Mouse (Mus musculus): ENCODE measurements around the gene Ulk3. TPM values are rescaled to one million over a fixed set of nuclear protein-coding genes. Genes with fewer than 3 reads are reported as not detected.
A peak's percentile ranks its signal among the peaks of the same experiment; 100 is the strongest.

Gene Ulk3
- polyA plus RNA-seq (2015; fragmentation: Nextera tagmentation; extraction: Ambion mirVana), result 30.9 and 34.6 TPM in 2 replicates

GRCm38 (mm10) chr9:57589224-57590126 is at the start of gene Ulk3:
TSS of gene Ulk3 (plus strand) at chr9:57589452.
- Histone ChIP-seq H3K36me3 (peaks cover 27% of the 10 kb centered on the region), H3K4me3 (peak within 1 kb of the TSS; percentile 60), H3K4me1 (replicated peaks) (peaks cover 19% of the 10 kb centered on the region), H3K9ac (peak within 1 kb of the TSS; percentile 77), H3K27ac (replicated peaks) (peak within 1 kb of the TSS; percentile 81), H3K4me2 (peak within 1 kb of the TSS; percentile 87), H3K9me3 (no peaks in the 10 kb centered on the region), H3K27me3 (no peaks in the 10 kb centered on the region)
- peak; percentile 83 for ATAC-seq (ENCODE audit: low FRiP score, low read depth)
- WGBS, result under 1% methylated on average over 58 of the region's 58 CpGs

GRCm38 (mm10) chr9:57539550-57539949 is 49.7 kb upstream of the Ulk3 start:
- Histone ChIP-seq H3K9me3 (no peaks in the 10 kb centered on the region), H3K9ac (no peak overlapping the region), H3K27me3 (no peaks in the 10 kb centered on the region), H3K27ac (replicated peaks) (no peak overlapping the region), H3K4me1 (replicated peaks) (peaks cover 24% of the 10 kb centered on the region), H3K4me3 (no peak overlapping the region), H3K4me2 (no peak overlapping the region), H3K36me3 (peaks cover 41% of the 10 kb centered on the region)
- WGBS, result 92% methylated on average over 2 of the region's 2 CpGs
- no peak for ATAC-seq (ENCODE audit: low FRiP score, low read depth)

GRCm38 (mm10) chr9:57541312-57541711 is 47.9 kb upstream of the Ulk3 start:
- H3K9me3 ChIP-seq, result no peaks in the 10 kb centered on the region
- no peak for ATAC-seq (ENCODE audit: low FRiP score, low read depth)
- H3K4me1 ChIP-seq (replicated peaks), result peaks cover 29% of the 10 kb centered on the region
- no peak overlapping the region for H3K4me2 ChIP-seq
- H3K9ac ChIP-seq, result no peak overlapping the region
- H3K27me3 ChIP-seq, result no peaks in the 10 kb centered on the region
- 0 out of 2 replicates have a peak overlapping the region, but pooled peaks have one; percentile 29 for H3K27ac ChIP-seq (replicated peaks)
- peaks cover 51% of the 10 kb centered on the region for H3K36me3 ChIP-seq
- WGBS, result 6% methylated on average over 1 of the region's 1 CpGs
- no peak overlapping the region for H3K4me3 ChIP-seq

GRCm38 (mm10) chr9:57543951-57544350 is 45.3 kb upstream of the Ulk3 start:
- no peak overlapping the region for H3K27ac ChIP-seq (replicated peaks)
- peaks cover 67% of the 10 kb centered on the region for H3K36me3 ChIP-seq
- WGBS, result 83% methylated on average over 3 of the region's 3 CpGs

GRCm38 (mm10) chr9:57547287-57547686 is 42.0 kb upstream of the Ulk3 start:
- ATAC-seq (ENCODE audit: low FRiP score, low read depth), result no peak
- Histone ChIP-seq H3K27me3 (no peaks in the 10 kb centered on the region), H3K4me1 (replicated peaks) (peaks cover 29% of the 10 kb centered on the region), H3K9me3 (no peaks in the 10 kb centered on the region), H3K4me3 (no peak overlapping the region), H3K9ac (no peak overlapping the region), H3K36me3 (peaks cover 64% of the 10 kb centered on the region), H3K4me2 (no peak overlapping the region), H3K27ac (replicated peaks) (no peak overlapping the region)
- WGBS, result 87% methylated on average over 5 of the region's 5 CpGs

More at GRCm38 (mm10) chr9:57543951-57544350, 45.3 kb upstream of the Ulk3 start:
- ATAC-seq (ENCODE audit: low FRiP score, low read depth), result no peak
- Histone ChIP-seq H3K4me1 (replicated peaks) (peaks cover 16% of the 10 kb centered on the region), H3K4me2 (no peak overlapping the region), H3K9me3 (no peaks in the 10 kb centered on the region), H3K4me3 (no peak overlapping the region), H3K27me3 (no peaks in the 10 kb centered on the region), H3K9ac (no peak overlapping the region)

- no peak overlapping the region for H3K9ac ChIP-seq
- peaks cover 31% of the 10 kb centered on the region for H3K4me1 ChIP-seq (replicated peaks)
- H3K36me3 ChIP-seq, result peaks cover 58% of the 10 kb centered on the region
- no peak overlapping the region for H3K4me3 ChIP-seq
- WGBS, result 91% methylated on average over 11 of the region's 11 CpGs
- H3K9me3 ChIP-seq, result no peaks in the 10 kb centered on the region
- no peak for ATAC-seq (ENCODE audit: low FRiP score, low read depth)
- no peaks in the 10 kb centered on the region for H3K27me3 ChIP-seq
- H3K4me2 ChIP-seq, result no peak overlapping the region
- H3K27ac ChIP-seq (replicated peaks), result no peak overlapping the region
These were observed 41.4 kb upstream of the Ulk3 start for GRCm38 (mm10) chr9:57547869-57548268.

GRCm38 (mm10) chr9:57549186-57549585 is 40.1 kb upstream of the Ulk3 start:
- Histone ChIP-seq H3K27ac (replicated peaks) (no peak overlapping the region), H3K4me3 (no peak overlapping the region), H3K9ac (no peak overlapping the region), H3K27me3 (no peaks in the 10 kb centered on the region), H3K9me3 (no peaks in the 10 kb centered on the region), H3K36me3 (peaks cover 46% of the 10 kb centered on the region), H3K4me1 (replicated peaks) (peaks cover 34% of the 10 kb centered on the region), H3K4me2 (no peak overlapping the region)
- no peak for ATAC-seq (ENCODE audit: low FRiP score, low read depth)
- WGBS, result 81% methylated on average over 4 of the region's 4 CpGs

- Histone ChIP-seq H3K36me3 (peaks cover 35% of the 10 kb centered on the region), H3K4me1 (replicated peaks) (peaks cover 28% of the 10 kb centered on the region), H3K27ac (replicated peaks) (no peak overlapping the region), H3K9me3 (no peaks in the 10 kb centered on the region), H3K27me3 (no peaks in the 10 kb centered on the region), H3K4me2 (no peak overlapping the region), H3K4me3 (no peak overlapping the region), H3K9ac (no peak overlapping the region)
- WGBS, result 92% methylated on average over 11 of the region's 11 CpGs
- ATAC-seq (ENCODE audit: low FRiP score, low read depth), result no peak
These were observed 39.0 kb upstream of the Ulk3 start for GRCm38 (mm10) chr9:57550126-57550862.

GRCm38 (mm10) chr9:57552139-57552887 is 36.9 kb upstream of the Ulk3 start, which contains the start of gene Mpi:
TSS of gene Mpi (minus strand) at chr9:57552763.
- peak within 1 kb of the TSS; percentile 71 for H3K9ac ChIP-seq
- H3K36me3 ChIP-seq, result peaks cover 26% of the 10 kb centered on the region

GRCm38 (mm10) chr9:57553119-57553518 is 36.1 kb upstream of the Ulk3 start:
- Histone ChIP-seq H3K4me2 (no peak overlapping the region), H3K4me3 (no peak overlapping the region), H3K27me3 (no peaks in the 10 kb centered on the region), H3K9me3 (no peaks in the 10 kb centered on the region), H3K9ac (no peak overlapping the region), H3K36me3 (peaks cover 18% of the 10 kb centered on the region), H3K27ac (replicated peaks) (0 out of 2 replicates have a peak overlapping the region, but pooled peaks have one; percentile 0), H3K4me1 (replicated peaks) (peaks cover 28% of the 10 kb centered on the region)
- WGBS, result 72% methylated on average over 11 of the region's 11 CpGs
- ATAC-seq (ENCODE audit: low FRiP score, low read depth), result 0 out of 2 replicates have a peak, but pooled peaks have one; percentile 5

More at GRCm38 (mm10) chr9:57552139-57552887, 36.9 kb upstream of the Ulk3 start, which contains the start of gene Mpi:
- H3K9me3 ChIP-seq, result no peaks in the 10 kb centered on the region
- no peaks in the 10 kb centered on the region for H3K27me3 ChIP-seq
- peak; percentile 65 for ATAC-seq (ENCODE audit: low FRiP score, low read depth)
- peak within 1 kb of the TSS; percentile 67 for H3K4me3 ChIP-seq
- peaks cover 28% of the 10 kb centered on the region for H3K4me1 ChIP-seq (replicated peaks)
- H3K27ac ChIP-seq (replicated peaks), result 0 out of 2 replicates have a peak within 1 kb of the TSS, but pooled peaks have one; percentile 31
- WGBS, result under 1% methylated on average over 28 of the region's 28 CpGs
- H3K4me2 ChIP-seq, result peak within 1 kb of the TSS; percentile 89

GRCm38 (mm10) chr9:57554753-57555152 is 34.5 kb upstream of the Ulk3 start:
- H3K4me1 ChIP-seq (replicated peaks), result peaks cover 20% of the 10 kb centered on the region
- 43% methylated on average over 3 of the region's 3 CpGs for WGBS
- H3K4me2 ChIP-seq, result no peak overlapping the region
- H3K4me3 ChIP-seq, result no peak overlapping the region
- no peaks in the 10 kb centered on the region for H3K9me3 ChIP-seq
- H3K27me3 ChIP-seq, result no peaks in the 10 kb centered on the region
- H3K36me3 ChIP-seq, result peaks cover 9% of the 10 kb centered on the region
- no peak for ATAC-seq (ENCODE audit: low FRiP score, low read depth)
- no peak overlapping the region for H3K9ac ChIP-seq
- no peak overlapping the region for H3K27ac ChIP-seq (replicated peaks)

All from hindbrain, embryonic 15.5 days (tissue).